Mouse (Mus musculus) spleen, postnatal 14 days (tissue): ENCODE measurements around the gene Prrt4.

Experiments used
- DNase-seq, 2 experiments: peaks; one replicate each; pipeline ENCODE4 v3.0.0; 2021 to 2022; ENCODE audit warnings: low spot score in 2 of 2

Prrt4 gene

DNA sequence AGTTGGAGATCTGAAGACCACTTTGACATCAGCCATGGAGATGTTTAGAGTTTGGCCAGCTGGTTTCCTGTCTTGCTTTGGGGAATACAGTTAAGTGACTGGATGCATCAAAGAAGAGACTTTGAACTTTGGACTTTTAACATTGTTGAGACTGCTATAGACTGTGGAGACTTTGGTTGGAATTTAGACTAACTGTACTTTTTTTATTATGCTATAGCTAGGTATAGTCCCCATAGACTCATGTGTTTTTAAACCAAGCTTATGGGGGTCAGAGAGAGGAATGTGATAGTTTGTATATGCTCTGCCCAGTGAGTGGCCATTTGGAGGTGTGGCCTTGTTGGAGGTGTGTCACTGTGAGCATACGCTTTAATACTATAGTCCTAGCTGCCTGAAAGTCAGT, 29.4 kb downstream of the Prrt4 start:
- no peak for DNase-seq

DNA sequence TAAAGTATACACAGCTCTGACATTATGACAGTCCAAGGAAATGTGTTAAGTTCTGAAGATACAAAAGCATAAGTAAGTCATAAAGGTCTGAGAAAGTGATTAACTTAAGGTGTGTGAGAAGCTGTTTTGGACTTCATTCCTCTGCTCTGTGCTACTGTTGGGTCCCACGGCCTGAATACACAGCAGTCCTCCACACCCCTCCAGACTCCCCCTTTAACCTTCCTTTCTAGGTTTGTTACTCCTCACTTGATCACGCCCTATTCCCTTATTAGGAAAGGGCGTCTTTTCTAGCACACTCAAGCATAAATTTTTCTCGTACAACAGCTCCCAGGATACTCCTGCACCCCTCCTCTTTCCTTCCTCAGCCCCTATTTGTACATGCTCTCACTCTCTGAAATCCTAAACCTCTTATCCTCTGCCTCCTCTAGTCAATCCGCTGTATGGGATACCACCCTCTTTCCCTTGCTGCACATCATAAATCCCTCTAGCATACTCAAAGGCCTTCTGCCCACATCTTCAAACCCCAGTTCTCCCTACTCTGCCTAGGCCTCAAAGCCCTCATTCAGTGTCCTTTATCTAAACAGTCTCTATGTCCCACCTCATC, 31.9 kb downstream of the Prrt4 start:
- DNase-seq: no peak

DNA sequence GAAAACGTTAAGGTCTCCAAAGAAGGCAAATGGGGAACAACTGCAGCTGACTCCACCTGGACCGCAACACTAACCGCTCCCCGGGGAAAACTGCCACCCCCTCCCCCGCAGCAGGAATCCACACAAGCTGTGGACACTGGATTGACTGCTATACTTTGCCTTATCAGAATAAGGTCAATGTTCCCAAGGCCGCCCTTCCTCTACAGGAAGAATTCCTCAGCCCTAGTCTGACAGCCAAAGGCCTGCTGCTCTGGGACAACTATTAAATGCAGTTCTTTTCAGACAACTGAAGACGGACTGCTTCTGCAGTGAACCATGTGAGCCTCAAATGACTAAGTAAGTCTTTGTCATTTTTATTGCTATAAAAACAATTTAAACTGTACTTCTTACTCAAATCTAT, 32.7 kb downstream of the Prrt4 start:
- DNase-seq: no peak

DNA sequence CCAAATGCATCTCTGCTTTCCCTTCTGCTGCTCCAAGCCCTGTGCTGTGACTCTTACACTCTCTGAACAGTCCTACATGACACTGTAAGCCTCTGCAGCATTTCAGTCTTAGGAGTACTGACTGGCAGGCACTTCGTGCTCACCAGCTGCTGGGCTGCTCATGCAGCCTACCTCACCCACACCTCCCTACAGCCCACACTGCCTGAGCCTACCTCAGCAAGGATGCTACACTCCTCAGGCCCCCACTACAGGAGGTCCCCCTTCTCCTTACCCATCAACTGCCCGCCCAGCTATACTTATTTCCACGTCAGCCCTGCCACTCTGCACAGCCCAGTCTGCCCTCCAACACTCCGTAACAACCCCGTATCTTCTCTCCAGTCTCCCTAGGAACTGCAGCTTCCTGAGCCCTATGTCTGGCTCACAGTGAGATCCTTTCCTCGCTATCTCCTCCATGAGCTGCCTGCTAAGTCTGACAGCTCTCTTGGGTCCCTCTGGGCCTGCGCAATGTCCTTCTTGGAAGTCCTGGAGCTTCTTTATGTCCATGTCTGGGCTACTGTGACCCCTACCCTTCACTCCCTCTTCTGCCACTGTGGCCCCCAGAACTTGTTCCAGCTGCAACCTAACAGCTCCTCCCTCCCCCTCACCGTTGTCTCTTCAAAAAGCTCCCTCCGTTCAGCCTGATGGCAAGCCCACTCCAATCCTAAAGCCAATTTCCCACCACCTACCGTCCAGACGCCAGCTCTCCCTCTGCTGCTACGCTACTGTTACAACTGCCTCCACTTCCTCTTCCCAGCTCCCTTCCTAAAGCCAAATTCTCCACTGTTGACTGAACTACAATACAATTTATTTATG, 33.7 kb downstream of the Prrt4 start:
- DNase-seq: no peak

DNA sequence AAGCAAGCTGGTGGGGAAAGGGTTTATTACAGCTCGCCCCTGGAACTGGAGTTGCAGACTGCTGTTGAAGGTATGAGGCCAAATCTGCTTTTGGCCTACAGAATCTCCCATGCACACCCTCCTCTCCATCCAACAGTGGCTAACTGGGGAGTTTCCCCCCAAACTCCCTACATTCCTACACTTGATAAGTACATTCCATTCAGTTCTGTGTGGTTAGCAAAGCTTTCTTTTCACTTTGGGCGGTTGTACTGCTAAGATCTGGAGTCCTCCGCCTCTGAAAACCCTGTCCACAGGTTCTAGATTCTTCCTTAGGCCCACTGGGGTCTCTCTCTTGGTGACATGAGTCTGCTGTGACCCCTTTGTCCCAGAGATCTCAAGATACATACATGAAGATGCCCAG, 34.4 kb downstream of the Prrt4 start:
- DNase-seq: no peak

DNA sequence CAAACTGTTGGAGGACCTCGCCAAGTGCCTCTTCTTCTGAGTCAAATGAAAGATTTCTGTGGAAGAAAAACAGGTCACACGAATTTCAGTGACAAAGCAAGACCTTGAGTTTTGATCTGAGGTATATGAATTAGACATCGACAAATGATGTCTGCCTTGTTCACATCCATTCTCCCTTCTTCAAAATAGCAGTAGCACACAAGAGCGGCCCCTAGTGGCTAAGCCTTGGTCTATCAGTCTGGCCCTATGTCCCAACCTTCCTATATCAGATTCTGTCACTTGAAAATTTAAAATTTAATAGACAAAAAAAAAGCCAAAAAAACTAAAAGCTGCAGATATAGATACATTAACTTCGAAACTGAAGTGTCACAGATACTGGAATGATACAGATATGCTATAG, 35.8 kb downstream of the Prrt4 start:
- peak in 1 of 2 experiments; percentile 20 for DNase-seq

DNA sequence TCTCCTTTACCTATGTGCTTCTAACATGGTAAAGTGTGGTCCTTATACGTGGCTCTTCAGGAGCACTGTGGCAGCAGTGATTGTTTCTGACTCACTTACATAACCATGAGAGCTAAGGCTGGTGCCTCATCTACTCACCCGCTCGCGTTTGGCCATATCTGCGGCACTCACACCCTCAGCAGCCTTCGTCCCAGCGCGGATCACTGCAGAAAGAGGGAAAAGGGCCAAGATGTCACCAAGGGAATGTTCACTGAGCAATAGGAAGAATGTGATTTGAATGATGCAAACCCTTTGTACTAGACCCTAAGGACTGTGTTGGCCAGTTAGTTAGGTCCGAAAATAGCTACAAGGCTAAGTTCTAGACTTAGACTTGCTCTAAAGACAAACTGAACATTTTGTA, 41.9 kb downstream of the Prrt4 start:
- no peak for DNase-seq

DNA sequence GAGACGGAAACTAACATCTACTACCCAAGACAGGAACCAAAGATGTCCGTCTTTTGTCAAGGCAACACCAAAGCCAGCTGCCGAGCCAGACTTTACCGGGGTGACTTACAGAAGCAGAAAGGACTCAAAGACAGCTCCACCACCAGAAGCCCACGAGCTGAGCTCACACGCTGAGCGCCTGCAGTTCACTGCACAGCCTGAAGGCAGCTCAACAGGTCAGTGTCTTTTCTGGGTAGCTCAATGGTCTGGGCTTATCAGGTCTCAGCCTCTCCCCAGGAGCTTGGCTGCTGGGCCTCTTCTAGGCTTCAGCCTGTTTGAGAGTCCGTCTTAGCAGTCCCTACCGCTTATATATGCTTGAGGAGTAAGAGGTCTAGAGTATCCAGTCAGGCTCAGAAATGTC, 46.3 kb downstream of the Prrt4 start:
- no peak for DNase-seq

DNA sequence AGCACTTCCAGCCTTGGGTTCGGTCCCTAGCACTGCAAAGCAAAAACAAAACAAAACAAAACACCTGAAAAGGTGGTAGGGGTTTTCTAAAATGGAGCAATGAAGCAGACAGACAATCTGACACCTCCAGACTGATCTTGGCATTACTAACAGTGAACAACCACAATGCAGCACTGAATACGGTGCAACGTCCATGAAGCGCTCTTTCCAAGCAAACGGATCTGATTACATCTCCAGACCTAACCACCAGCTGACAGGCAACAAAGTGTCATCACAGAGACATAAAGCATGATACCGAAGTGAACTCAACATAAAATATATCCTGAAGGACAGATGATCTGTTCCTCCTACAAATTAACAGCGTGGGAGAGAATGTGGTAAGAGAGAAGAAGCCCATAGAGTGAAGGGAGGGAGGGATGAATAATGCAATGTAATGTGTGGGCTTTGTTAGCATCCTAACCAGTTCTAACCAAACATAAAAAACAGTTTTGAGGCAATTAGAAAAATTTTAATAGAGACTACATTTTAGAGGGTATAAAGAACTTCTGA, 52.4 kb downstream of the Prrt4 start:
- DNase-seq: no peak

DNA sequence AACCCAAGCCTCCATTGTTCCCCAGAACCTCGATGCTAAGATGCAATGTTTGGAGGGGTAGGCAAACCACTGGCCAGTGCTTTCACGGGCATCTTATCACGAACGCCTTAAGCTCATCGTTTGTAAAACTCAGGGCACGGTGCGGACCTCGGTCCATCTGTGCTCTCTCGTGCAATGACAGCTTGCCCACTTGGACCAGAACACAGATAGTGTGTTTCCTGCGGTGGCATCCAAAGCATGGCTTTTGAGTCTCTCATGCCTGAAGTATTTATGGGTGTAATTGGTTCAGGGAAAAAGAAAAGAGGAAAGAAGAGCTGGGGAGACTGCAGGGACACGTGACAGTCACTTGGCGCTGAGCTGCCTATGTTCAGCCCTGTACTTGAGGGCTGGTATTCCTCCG, 59.4 kb downstream of the Prrt4 start:
- DNase-seq: no peak
